Mouse (Mus musculus): ENCODE data around the gene Hdac8. TPM values are rescaled to one million over a fixed set of nuclear protein-coding genes. Genes with fewer than 3 reads are reported as not detected.

The Hdac8 gene
- polyA plus RNA-seq (2014; fragmentation: Illumina TruSeq; extraction: RNeasy Lipid Tissue Mini Kit (QIAGEN cat#74804); ENCODE audit: low read depth, low replicate concordance), result 6.5 TPM

GRCm38 (mm10) chrX:102504644-102505481, at the start of gene Hdac8:
Gene Hdac8, minus strand, starts transcription at chrX:102505359.

GRCm38 (mm10) chrX:102251937-102252860, 253.0 kb downstream of the Hdac8 start, which contains the start of gene Cited1:
Gene Cited1, minus strand, starts transcription at chrX:102252181.

Other genes starting within 250 kb of the Hdac8 start
- gene Phka1, start 138.9 kb upstream of the Hdac8 start, polyA plus RNA-seq (2014; fragmentation: Illumina TruSeq; extraction: RNeasy Lipid Tissue Mini Kit (QIAGEN cat#74804); ENCODE audit: low read depth, low replicate concordance), result 10.7 TPM
- gene Gm3880, start 181.6 kb upstream of the Hdac8 start, polyA plus RNA-seq (2014; fragmentation: Illumina TruSeq; extraction: RNeasy Lipid Tissue Mini Kit (QIAGEN cat#74804); ENCODE audit: low read depth, low replicate concordance), result not detected
- gene Gm9112, start 202.3 kb upstream of the Hdac8 start, polyA plus RNA-seq (2014; fragmentation: Illumina TruSeq; extraction: RNeasy Lipid Tissue Mini Kit (QIAGEN cat#74804); ENCODE audit: low read depth, low replicate concordance), result not detected
- not detected for gene Dmrtc1b, start 202.5 kb upstream of the Hdac8 start, polyA plus RNA-seq (2014; fragmentation: Illumina TruSeq; extraction: RNeasy Lipid Tissue Mini Kit (QIAGEN cat#74804); ENCODE audit: low read depth, low replicate concordance)

Data from sigmoid colon, adult 10 weeks (tissue).